In genomic region chr5:73079801-73080200, GRCm38 (mm10) we compare ENCODE assay signal across 21 mouse cellular contexts.
"Had no signal": no experiment of that assay in that cellular context is flagged by ENCODE, and none has a peak within 500 bp of the region (broad histone marks: within the 10 kb centered on the region; RNA-seq: fewer than 3 reads in every experiment).

No protein-coding gene starts in this region.

- H3K4me3 ChIP-seq: gastrocnemius, adult 2 months; heart, embryonic 10.5 days; heart, embryonic 12.5 days; hindbrain, embryonic 10.5 days; hindbrain, embryonic 12.5 days; intestine, embryonic 15.5 days; left cerebral cortex, adult 2 months; limb, embryonic 13.5 days; limb, embryonic 15.5 days; liver, embryonic 12.5 days had no signal

- H3K27ac ChIP-seq: gastrocnemius, adult 2 months; heart, embryonic 10.5 days; hindbrain, embryonic 10.5 days; hindbrain, embryonic 12.5 days; hindbrain, embryonic 14.5 days; intestine, embryonic 15.5 days; left cerebral cortex, adult 2 months; limb, embryonic 13.5 days; limb, embryonic 15.5 days; liver, embryonic 12.5 days had no signal

- DNase-seq: gastrocnemius, adult 2 months; gastrocnemius, postnatal 10 days; gastrocnemius, postnatal 25 days; heart, adult 18-20 months; heart, postnatal 10 days; heart, postnatal 4 days; kidney, adult 18-20 months; kidney, adult 8-10 months; kidney, postnatal 10 days; kidney, postnatal 25 days; kidney, postnatal 4 days had no signal
